Mouse (Mus musculus): ENCODE measurements around the gene Naaladl2. TPM values are rescaled to one million over a fixed set of nuclear protein-coding genes. Genes with fewer than 3 reads are reported as not detected.

The Naaladl2 gene
- polyA plus RNA-seq, 1 experiment from 2014 or later, result 0.44 TPM

GRCm38 (mm10) chr3:24604791-24605320, 539.2 kb downstream of the Naaladl2 start:
- 0 out of 2 replicates have a peak, but pooled peaks cover 3% of the 10 kb centered on the region for H3K4me1 ChIP-seq (replicated peaks)
- no peaks in the 10 kb centered on the region for H3K36me3 ChIP-seq
- H3K27me3 ChIP-seq, result no peaks in the 10 kb centered on the region
- H3K9ac ChIP-seq, result no peak overlapping the region
- H3K4me3 ChIP-seq, result no peak overlapping the region
- no peak for ATAC-seq (ENCODE audit: low FRiP score)
- WGBS, result 59% methylated on average over 3 of the region's 3 CpGs
- H3K9me3 ChIP-seq, result no peaks in the 10 kb centered on the region
- no peak overlapping the region for H3K27ac ChIP-seq
- H3K4me2 ChIP-seq, result no peak overlapping the region

DNA sequence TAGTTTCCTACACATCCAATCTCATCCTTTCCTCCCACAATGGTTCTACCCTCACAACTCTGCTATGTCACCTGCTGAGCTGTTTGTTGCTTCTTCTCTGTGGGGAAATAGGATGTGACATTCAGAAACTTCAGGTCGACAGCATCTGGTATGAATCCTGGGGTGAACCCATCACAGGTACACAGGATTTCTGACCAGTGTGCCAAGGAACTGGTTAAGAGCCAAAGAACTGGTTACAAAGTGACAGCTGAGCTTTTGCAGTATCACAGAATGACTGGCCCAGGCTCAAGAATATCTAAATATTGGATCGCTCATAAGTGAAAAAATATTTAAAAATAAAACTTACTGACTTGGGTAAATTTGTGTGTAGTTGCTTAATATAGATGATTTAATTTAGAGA, 548.6 kb downstream of the Naaladl2 start:
- WGBS, result 83% methylated on average over 2 of the region's 2 CpGs
- H3K27me3 ChIP-seq, result no peaks in the 10 kb centered on the region
- no peaks in the 10 kb centered on the region for H3K4me1 ChIP-seq (replicated peaks)
- no peak overlapping the region for H3K9ac ChIP-seq
- no peak overlapping the region for H3K4me3 ChIP-seq
- no peak overlapping the region for H3K4me2 ChIP-seq
- no peak for ATAC-seq (ENCODE audit: low FRiP score)
- H3K36me3 ChIP-seq, result no peaks in the 10 kb centered on the region
- no peaks in the 10 kb centered on the region for H3K9me3 ChIP-seq
- no peak overlapping the region for H3K27ac ChIP-seq

DNA sequence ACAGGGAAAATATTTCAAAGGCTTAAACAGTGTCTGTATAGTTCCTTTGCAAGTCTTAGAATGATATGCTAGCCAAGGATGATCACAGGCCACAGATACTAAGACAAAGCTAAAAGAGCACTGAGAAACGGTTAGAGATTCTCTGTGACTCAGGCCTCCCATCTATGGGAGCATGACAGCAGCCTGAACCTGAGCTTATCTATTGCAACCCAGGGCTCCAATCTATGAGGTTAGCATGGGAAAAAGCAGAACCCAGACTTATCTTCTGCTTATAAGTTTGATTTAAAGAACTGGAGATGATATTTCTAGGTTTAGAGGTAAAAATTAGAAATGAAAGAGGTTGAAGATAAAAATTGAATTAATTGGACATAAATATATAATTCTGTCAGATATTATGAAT, 587.4 kb downstream of the Naaladl2 start:
- ATAC-seq (ENCODE audit: low FRiP score), result no peak

GRCm38 (mm10) chr3:24553701-24554100, 590.4 kb downstream of the Naaladl2 start:
- no peak for ATAC-seq (ENCODE audit: low FRiP score)
- no peaks in the 10 kb centered on the region for H3K36me3 ChIP-seq
- no peak overlapping the region for H3K9ac ChIP-seq
- H3K27me3 ChIP-seq, result no peaks in the 10 kb centered on the region
- H3K4me1 ChIP-seq (replicated peaks), result no peaks in the 10 kb centered on the region
- H3K4me3 ChIP-seq, result no peak overlapping the region
- H3K27ac ChIP-seq, result no peak overlapping the region
- H3K9me3 ChIP-seq, result no peaks in the 10 kb centered on the region
- 81% methylated on average over 5 of the region's 5 CpGs for WGBS
- no peak overlapping the region for H3K4me2 ChIP-seq

More for the DNA sequence above, 587.4 kb downstream of the Naaladl2 start:
- H3K4me1 ChIP-seq (replicated peaks), result no peaks in the 10 kb centered on the region
- WGBS, result 86% methylated on average over 1 of the region's 1 CpGs
- no peak overlapping the region for H3K9ac ChIP-seq
- H3K27me3 ChIP-seq, result no peaks in the 10 kb centered on the region
- no peak overlapping the region for H3K4me3 ChIP-seq
- no peak overlapping the region for H3K27ac ChIP-seq
- H3K36me3 ChIP-seq, result no peaks in the 10 kb centered on the region
- no peaks in the 10 kb centered on the region for H3K9me3 ChIP-seq
- no peak overlapping the region for H3K4me2 ChIP-seq

DNA sequence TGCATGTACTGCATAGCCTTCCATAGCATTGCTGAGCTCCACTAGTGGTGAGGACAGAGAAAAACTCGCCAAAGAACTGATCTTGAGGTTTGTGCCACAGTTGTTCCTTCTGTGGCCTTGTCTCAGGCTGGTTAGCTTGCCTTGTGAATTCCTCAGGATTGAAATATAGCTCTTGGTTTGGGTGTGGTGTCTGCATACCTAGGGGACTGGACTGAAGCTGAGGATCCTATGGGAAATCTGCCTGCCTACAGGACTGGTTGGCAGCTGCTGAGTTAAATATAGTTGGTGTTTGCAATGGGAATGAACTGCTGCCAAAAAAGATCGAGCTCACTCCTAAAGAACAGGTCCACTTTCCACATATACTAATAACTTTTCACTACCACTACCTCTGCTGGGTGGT, 591.4 kb downstream of the Naaladl2 start:
- H3K4me1 ChIP-seq (replicated peaks), result no peaks in the 10 kb centered on the region
- no peak for ATAC-seq (ENCODE audit: low FRiP score)
- no peak overlapping the region for H3K27ac ChIP-seq
- no peaks in the 10 kb centered on the region for H3K36me3 ChIP-seq
- H3K9ac ChIP-seq, result no peak overlapping the region
- H3K4me2 ChIP-seq, result no peak overlapping the region
- H3K9me3 ChIP-seq, result no peaks in the 10 kb centered on the region
- no peaks in the 10 kb centered on the region for H3K27me3 ChIP-seq
- no peak overlapping the region for H3K4me3 ChIP-seq
- WGBS, result 70% methylated on average over 2 of the region's 2 CpGs

DNA sequence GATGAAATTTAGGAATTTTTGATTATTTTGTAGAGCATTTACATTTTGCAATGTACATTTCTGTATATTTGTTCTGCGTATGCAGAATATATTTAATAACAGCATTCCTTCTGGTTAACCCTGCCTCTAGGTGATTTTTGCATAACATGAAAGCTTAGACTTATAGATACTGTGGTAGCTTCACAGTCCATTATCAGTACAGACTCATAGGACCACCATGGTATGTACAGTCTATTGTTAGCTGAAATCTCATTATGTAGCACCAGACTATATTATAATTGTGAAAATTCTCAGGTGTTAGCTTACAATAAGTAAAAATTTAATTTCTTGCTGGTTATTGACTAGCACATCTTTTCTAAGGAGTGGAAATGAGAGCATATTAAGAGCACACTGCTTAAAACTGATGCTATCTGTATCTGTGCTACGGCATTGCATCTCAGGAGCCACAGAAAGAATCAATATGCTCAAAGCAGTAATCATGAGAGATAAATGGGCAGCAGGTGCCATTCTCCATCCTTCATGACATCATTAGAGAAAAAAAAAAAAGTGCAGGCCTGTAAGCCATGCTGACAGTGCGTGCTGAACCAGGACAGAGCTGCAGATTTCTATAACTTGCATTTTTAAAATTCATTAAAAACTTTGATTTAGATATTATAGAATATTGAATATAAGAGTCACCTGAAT, 610.1 kb downstream of the Naaladl2 start:
- H3K4me1 ChIP-seq (replicated peaks), result no peaks in the 10 kb centered on the region
- no peak overlapping the region for H3K27ac ChIP-seq
- no peak overlapping the region for H3K4me2 ChIP-seq
- no peak for ATAC-seq (ENCODE audit: low FRiP score)
- 68% methylated on average over 3 of the region's 3 CpGs for WGBS
- H3K9me3 ChIP-seq, result no peaks in the 10 kb centered on the region
- no peaks in the 10 kb centered on the region for H3K27me3 ChIP-seq
- H3K9ac ChIP-seq, result no peak overlapping the region
- H3K4me3 ChIP-seq, result no peak overlapping the region
- H3K36me3 ChIP-seq, result no peaks in the 10 kb centered on the region

- Histone ChIP-seq H3K27me3 (no peaks in the 10 kb centered on the region), H3K9me3 (no peaks in the 10 kb centered on the region), H3K36me3 (no peaks in the 10 kb centered on the region), H3K4me3 (no peak overlapping the region), H3K9ac (no peak overlapping the region), H3K27ac (no peak overlapping the region), H3K4me1 (replicated peaks) (no peaks in the 10 kb centered on the region), H3K4me2 (no peak overlapping the region)
- no peak for ATAC-seq (ENCODE audit: low FRiP score)
- 54% methylated on average over 1 of the region's 1 CpGs for WGBS
Measured at GRCm38 (mm10) chr3:24514918-24515317, 629.1 kb downstream of the Naaladl2 start.

- Histone ChIP-seq H3K9ac (no peak overlapping the region), H3K9me3 (no peaks in the 10 kb centered on the region), H3K27ac (no peak overlapping the region), H3K36me3 (no peaks in the 10 kb centered on the region), H3K4me1 (replicated peaks) (no peaks in the 10 kb centered on the region), H3K27me3 (no peaks in the 10 kb centered on the region), H3K4me2 (no peak overlapping the region), H3K4me3 (no peak overlapping the region)
- ATAC-seq (ENCODE audit: low FRiP score), result no peak
- 74% methylated on average over 4 of the region's 4 CpGs for WGBS
Measured at GRCm38 (mm10) chr3:24486456-24487112, 657.5 kb downstream of the Naaladl2 start.

DNA sequence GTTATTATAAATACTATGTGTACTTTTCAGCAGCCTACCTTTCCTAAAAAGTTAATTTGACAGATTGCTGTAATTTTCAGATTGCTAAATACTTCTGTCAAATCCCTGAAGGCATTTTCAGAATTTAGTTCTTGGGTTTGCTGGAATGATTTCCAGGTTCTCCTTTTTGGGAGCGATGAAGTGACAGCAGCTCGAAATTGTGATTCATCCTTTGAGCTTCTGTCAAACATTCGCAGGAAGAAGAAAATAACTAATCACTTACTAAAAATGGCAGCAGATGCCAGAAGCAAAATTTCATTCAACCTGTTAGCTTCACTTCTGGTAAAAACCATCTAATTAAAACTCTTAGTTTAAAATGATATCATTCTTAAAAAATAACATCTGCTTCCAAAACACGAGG, 680.1 kb downstream of the Naaladl2 start:
- WGBS, result 86% methylated on average over 4 of the region's 4 CpGs
- H3K4me1 ChIP-seq (replicated peaks), result no peaks in the 10 kb centered on the region
- ATAC-seq (ENCODE audit: low FRiP score), result no peak

GRCm38 (mm10) chr3:24440621-24441020, 703.4 kb downstream of the Naaladl2 start:
- whole genome bisulfite sequencing, result 83% methylated on average over 6 of the region's 6 CpGs
- Histone ChIP-seq H3K27me3 (no peaks in the 10 kb centered on the region), H3K4me2 (no peak overlapping the region), H3K27ac (no peak overlapping the region), H3K9me3 (no peaks in the 10 kb centered on the region), H3K36me3 (no peaks in the 10 kb centered on the region), H3K4me3 (no peak overlapping the region), H3K4me1 (replicated peaks) (no peaks in the 10 kb centered on the region), H3K9ac (no peak overlapping the region)
- no peak for ATAC-seq (ENCODE audit: low FRiP score)

More for the DNA sequence above, 680.1 kb downstream of the Naaladl2 start:
- Histone ChIP-seq H3K4me2 (no peak overlapping the region), H3K27me3 (no peaks in the 10 kb centered on the region), H3K27ac (no peak overlapping the region), H3K9me3 (no peaks in the 10 kb centered on the region), H3K36me3 (no peaks in the 10 kb centered on the region), H3K4me3 (no peak overlapping the region), H3K9ac (no peak overlapping the region)

GRCm38 (mm10) chr3:24432761-24433160, 711.3 kb downstream of the Naaladl2 start:
- Histone ChIP-seq H3K4me1 (replicated peaks) (no peaks in the 10 kb centered on the region), H3K27ac (no peak overlapping the region)
- 78% methylated on average over 3 of the region's 3 CpGs for WGBS

GRCm38 (mm10) chr3:24391737-24392136, 752.3 kb downstream of the Naaladl2 start:
- Histone ChIP-seq H3K9ac (no peak overlapping the region), H3K4me3 (no peak overlapping the region), H3K4me1 (replicated peaks) (0 out of 2 replicates have a peak, but pooled peaks cover 2% of the 10 kb centered on the region), H3K27ac (no peak overlapping the region), H3K27me3 (no peaks in the 10 kb centered on the region), H3K36me3 (no peaks in the 10 kb centered on the region), H3K9me3 (no peaks in the 10 kb centered on the region), H3K4me2 (no peak overlapping the region)
- ATAC-seq (ENCODE audit: low FRiP score), result no peak

More at GRCm38 (mm10) chr3:24432761-24433160, 711.3 kb downstream of the Naaladl2 start:
- no peak overlapping the region for H3K4me3 ChIP-seq
- H3K36me3 ChIP-seq, result no peaks in the 10 kb centered on the region
- ATAC-seq (ENCODE audit: low FRiP score), result no peak
- H3K9me3 ChIP-seq, result no peaks in the 10 kb centered on the region
- no peaks in the 10 kb centered on the region for H3K27me3 ChIP-seq
- H3K4me2 ChIP-seq, result no peak overlapping the region
- H3K9ac ChIP-seq, result no peak overlapping the region

GRCm38 (mm10) chr3:24391311-24391710, 752.8 kb downstream of the Naaladl2 start:
- Histone ChIP-seq H3K4me2 (no peak overlapping the region), H3K36me3 (no peaks in the 10 kb centered on the region), H3K9ac (no peak overlapping the region), H3K27me3 (no peaks in the 10 kb centered on the region), H3K4me3 (no peak overlapping the region), H3K27ac (no peak overlapping the region), H3K4me1 (replicated peaks) (0 out of 2 replicates have a peak, but pooled peaks cover 2% of the 10 kb centered on the region), H3K9me3 (no peaks in the 10 kb centered on the region)
- ATAC-seq (ENCODE audit: low FRiP score), result no peak
- WGBS, result 50% methylated on average over 1 of the region's 1 CpGs
